Mouse (Mus musculus): ENCODE measurements at regions not wholly inside any gene's neighbourhood (a gene's known extent, or its start where the extent isn't known, plus 50 kb on each side); places are given as distances from the start of the nearest gene placed in this dataset.

DNA sequence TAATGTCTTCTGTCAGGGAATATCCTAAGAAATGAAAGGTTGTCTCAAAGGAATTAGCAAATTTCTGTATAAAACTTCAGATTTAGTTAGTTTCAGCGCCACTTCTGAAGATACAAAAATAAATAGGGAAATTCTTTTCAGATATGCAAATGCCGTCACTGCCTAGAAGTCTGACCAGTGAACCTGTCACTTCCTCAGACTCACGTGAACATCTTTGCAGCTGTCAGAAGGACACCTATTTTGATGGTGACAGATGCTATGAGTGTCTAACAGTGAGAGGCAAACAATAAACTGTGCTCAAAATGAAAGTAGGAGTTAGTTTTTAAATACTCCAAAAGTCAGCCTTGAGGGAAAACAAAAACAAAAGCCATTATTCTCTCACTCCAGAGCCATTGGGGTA, 57.5 kb upstream of the Igf1r start:
- DNase-seq (ENCODE audit: low spot score in 2 of 2), result no peak

DNA sequence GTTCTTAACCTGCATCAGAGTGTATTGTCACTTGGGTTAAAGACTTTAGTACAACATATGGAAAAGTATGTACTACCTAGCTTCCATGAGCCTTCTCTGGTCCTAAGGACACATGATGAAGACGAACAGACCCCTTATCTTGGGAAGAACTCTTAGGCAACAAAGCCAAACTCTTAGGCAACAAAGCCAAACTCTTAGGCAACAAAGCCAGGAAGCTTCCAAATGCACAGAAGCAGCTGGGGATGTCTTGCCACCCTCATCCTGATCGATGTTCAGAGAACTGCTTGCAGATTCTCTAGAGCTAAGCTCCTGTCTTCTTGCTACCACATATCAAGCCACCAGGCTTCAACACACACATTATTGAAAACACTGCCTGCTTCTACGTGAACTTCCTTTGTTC, 59.7 kb upstream of the Igf1r start:
- DNase-seq (ENCODE audit: low spot score in 2 of 2), result no peak

- DNase-seq (ENCODE audit: low spot score in 2 of 2), result no peak
These were observed 69.6 kb upstream of the Igf1r start for GRCm38 (mm10) chr7:67883040-67883439.

DNA sequence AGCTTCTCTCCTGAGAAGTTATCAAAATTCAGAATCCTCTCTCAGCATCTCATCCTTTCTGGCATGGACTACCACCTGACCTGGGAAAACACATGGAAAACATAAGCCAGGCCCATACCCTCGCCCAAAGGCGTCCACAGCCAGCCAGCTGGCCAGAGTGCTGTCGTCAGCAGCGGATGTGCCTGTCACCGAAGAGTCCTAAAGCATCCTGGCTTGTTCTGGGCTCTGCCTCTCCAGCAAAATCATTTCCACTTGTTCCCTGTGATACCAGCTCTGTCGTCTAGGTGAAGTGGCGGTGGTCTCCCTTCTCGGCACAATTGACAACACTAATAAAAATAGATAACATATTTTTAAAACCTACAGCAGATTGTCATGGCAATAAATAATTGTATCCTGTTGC, 70.0 kb upstream of the Igf1r start:
- DNase-seq (ENCODE audit: low spot score in 2 of 2), result peak; percentile 13

DNA sequence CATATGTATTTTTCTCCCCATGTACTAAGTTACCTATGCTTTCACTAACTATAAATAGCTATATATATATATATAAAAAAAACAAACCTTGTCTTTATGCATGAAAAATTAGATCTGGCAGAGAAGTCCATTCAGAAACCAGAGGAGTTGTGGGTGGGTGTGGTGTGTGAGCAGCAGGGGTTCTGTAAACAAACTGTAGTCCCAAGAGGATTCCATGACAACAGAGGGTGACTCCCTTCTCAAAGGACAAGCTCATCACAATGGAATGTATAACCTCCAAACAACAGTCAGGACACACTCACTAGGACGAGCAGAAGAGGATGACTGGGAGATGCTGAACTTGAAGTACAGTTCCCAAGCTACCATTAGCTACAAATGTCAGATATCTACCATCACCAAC, 74.4 kb upstream of the Igf1r start:
- DNase-seq (ENCODE audit: low spot score in 2 of 2), result no peak

- DNase-seq (ENCODE audit: low spot score in 2 of 2), result no peak
These were observed 75.0 kb upstream of the Igf1r start for GRCm38 (mm10) chr7:67877587-67877986.

DNA sequence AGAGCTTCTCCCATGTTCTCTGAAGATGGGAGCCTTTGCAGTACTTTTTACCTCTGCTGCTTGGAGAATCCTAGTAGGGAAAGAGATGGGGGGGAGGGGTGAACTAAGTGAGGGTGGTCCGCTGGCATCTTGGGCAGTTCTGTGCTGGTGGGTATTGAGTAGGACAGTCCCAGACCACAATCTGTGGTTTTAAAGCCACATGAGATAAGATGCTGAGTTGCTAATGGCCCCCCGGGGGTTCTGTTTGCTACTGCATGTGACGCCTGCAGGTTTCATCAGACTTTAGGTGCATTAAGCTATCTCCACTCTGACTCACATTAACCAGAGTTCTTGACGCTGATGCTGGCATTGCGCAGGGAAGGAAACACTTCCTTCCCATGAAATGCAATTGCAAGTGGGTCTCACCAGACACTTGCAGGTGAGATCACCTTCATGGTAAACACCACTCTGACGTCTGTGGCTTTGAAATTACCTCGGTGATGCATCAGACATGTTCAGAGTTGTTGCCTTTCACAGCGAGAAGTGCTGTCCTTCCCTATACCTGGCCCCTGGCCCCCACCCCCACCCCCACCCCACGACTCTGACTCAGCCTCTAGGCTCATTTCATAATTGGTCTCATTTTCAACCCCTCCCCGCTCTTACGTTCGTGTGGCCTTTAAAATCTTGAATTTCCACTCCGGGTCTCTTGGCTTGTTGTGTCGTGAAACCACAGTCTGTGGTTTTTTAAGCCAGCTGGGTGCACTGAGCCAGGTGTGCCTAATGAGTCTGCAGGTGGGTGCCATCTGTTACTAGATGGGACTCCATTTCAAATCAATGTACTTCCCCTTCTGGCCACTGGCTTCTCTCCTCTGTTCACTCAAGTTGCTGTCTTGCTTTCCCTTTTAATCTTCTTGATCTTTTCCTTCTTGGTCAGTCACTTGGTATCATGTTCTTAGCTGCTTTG, 94.8 kb upstream of the Synm start:
- no peak for DNase-seq (ENCODE audit: low spot score in 2 of 2)

DNA sequence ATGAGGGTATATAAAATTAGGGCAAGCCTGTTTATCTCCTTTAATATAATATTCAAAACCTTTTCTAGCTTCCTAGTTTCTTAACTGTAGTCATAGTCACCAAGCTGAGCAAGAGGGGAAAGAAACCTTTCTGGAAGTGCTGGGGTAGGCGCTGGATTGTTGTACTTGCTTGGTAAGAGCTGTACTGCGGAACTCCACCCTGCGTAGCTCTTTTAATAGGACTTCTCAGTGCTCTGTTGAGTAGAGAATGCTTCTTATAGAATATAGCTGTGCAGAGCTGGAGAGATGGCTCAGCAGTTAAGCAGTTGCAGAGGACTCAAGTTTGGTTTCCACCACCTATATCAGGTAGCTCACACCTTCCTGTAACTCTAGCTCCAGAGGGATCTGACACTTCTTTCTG, 93.3 kb upstream of the Synm start:
- no peak for DNase-seq (ENCODE audit: low spot score in 2 of 2)

- DNase-seq (ENCODE audit: low spot score in 2 of 2), result no peak
These were observed 89.9 kb upstream of the Synm start for GRCm38 (mm10) chr7:67849509-67849862.

- DNase-seq (ENCODE audit: low spot score in 2 of 2), result peak; percentile 40 to 54
These were observed 89.3 kb upstream of the Synm start for GRCm38 (mm10) chr7:67848589-67849508.

DNA sequence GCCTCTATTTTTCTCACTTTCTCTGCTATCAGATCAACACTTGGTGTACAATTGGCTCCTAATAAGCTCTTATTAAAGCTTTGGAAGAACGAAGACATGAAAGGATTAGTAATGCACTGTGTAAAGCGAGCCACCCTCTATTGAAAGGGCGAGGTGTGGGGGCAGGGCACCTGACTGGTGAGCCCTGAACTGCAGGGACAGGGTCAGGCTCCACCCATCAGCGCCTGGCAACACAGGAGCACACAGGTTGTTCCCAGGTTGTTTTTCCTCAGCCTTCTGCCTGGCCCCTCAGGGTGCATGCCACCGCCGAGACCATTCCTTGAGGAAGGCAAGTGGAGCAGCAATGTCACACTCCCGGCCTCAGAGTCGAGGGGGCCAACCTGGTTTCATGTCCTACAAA, 87.3 kb upstream of the Synm start:
- DNase-seq (ENCODE audit: low spot score in 2 of 2), result no peak

- DNase-seq (ENCODE audit: low spot score in 2 of 2), result no peak
These were observed 77.4 kb upstream of the Synm start for GRCm38 (mm10) chr7:67836984-67837383.

- no peak for DNase-seq (ENCODE audit: low spot score in 2 of 2)
These were observed 76.8 kb upstream of the Synm start for GRCm38 (mm10) chr7:67836117-67836949.

DNA sequence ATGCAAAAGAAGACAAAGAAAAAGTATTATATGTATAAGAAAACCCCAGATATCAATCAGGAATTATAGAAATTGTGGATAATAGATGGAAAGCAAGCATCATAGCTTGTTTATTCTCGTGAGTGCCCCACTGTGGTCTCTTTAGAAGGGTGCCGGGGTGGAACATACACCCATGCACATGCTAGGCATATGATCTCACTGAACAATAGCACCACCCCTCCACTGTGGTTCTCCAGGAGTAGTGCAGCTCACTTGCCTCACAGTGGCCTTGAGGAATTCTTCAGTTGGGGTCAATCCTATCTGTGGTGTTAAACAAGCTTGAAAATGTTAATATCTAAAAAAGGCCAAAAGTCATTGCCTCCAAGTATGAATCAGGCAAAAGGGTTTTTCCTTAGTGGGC, 72.2 kb upstream of the Synm start:
- DNase-seq (ENCODE audit: low spot score in 2 of 2), result no peak

DNA sequence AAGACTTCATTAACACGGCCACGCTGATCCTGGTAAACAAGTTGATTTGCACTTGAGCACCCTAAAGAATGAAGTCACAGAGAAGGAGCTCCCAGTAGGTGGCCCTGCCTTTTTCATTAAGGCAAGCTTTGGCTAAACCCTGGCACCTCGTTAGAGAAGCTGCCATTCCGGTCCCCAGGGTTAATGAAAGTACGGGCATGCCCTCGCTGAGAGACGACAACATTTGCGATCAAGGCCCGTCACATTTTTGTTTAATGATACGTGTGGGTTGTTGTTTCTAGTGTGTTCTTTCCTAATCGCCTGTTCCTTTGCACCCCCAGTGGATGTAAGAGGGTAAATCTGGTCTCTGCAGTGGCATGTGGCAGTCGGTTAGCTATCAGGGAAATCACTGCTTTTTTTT, 67.8 kb upstream of the Synm start:
- no peak for DNase-seq (ENCODE audit: low spot score in 2 of 2)

- DNase-seq (ENCODE audit: low spot score in 2 of 2), result no peak
These were observed 67.4 kb upstream of the Synm start for GRCm38 (mm10) chr7:67826936-67827335.

GRCm38 (mm10) chr7:67826368-67826767, 66.8 kb upstream of the Synm start:
- DNase-seq (ENCODE audit: low spot score in 2 of 2), result no peak

DNA sequence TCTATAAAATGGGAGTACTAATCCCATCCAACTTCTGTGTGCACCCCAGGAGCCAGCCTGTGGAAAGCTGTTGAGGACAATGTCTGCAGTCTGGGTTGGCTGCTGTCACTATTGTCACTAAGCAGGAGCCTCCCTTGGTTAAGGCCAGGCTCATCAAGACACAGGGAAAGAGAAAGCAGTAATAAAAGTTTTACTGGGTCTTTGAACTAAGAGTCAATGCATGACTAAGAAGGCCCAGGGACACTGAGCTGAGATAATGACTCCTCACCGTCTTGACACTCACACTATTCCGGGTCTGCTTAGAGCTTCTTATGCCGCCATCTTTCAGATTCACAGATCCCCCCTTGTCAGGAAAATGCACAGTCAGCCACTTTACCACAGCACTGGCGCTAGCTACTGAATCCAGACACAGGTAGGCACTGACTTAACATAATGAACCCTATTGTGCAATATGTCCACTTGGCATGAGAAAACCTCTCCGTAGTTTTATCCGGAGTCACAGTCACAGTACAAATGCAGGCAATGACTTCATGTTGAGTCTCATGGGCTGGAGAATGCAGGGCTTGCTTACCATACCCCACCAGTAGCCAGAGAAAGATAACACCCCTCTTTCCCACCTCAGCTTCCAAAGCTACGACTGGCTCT, 66.2 kb upstream of the Synm start:
- DNase-seq (ENCODE audit: low spot score in 2 of 2), result no peak

DNA sequence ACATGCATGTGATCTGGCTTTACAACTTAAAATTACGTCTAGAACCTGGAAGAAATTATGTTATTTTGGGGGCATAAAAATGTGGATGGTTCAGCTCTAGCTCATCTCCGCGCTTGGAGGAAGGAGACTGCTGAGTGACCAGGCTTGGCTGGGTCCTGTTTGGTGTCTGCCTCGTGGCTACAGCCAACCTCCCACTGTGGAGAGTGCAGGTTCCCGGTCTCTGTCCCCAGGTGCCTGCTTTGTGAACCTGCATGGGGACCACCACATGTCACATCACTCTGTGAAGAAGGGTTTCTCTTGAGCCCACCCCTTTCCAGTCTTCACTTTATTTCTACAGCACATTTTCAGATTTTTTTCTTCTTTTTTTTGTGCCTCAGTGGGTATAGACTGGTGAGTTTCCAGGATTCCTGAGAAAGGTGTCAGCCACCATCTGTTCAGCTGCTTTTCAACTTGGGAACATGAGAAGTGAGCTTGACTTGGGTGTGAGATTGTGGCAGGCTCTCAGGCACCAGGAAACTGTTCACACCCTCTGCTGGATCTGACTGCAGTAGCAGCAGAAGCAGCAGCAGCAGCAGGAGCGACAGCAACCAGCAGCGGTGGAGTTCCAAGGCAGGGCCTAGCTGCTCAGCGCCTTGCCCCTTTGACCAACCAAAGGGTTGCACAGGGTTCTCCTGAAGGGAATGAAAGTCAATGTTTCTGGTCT, 64.6 kb upstream of the Synm start:
- no peak for DNase-seq (ENCODE audit: low spot score in 2 of 2)

GRCm38 (mm10) chr7:67819551-67819950, 60.0 kb upstream of the Synm start:
- no peak for DNase-seq (ENCODE audit: low spot score in 2 of 2)

DNA sequence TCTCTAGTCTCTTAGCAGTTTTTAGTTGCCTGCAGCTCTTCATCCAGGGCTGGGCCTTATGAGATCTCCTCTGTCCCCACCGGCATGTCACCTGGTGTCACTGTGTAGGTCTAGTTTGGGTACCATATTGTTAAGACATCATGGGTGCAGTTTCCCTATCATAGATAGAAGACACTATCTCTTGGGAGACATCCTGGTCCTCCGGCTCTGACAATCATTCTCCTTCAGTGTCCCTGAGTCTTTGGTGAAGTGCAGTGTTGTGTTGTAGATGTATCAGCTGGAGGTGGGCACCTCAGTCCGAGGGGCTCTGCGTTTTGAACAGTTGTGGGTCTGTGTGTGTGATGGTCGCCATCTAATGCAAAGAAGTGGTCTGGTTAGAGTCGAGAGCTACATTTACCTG, 58.0 kb upstream of the Synm start:
- no peak for DNase-seq (ENCODE audit: low spot score in 2 of 2)

Data from frontal cortex, postnatal 14 days (tissue).